Mouse (Mus musculus): ENCODE measurements around the gene Ripor2.
"Not testable (repeated sequence)": the region's sequence is repeated elsewhere in the genome, so short reads cannot be mapped to it uniquely, and the experiment has no call there.

Ripor2 gene

DNA sequence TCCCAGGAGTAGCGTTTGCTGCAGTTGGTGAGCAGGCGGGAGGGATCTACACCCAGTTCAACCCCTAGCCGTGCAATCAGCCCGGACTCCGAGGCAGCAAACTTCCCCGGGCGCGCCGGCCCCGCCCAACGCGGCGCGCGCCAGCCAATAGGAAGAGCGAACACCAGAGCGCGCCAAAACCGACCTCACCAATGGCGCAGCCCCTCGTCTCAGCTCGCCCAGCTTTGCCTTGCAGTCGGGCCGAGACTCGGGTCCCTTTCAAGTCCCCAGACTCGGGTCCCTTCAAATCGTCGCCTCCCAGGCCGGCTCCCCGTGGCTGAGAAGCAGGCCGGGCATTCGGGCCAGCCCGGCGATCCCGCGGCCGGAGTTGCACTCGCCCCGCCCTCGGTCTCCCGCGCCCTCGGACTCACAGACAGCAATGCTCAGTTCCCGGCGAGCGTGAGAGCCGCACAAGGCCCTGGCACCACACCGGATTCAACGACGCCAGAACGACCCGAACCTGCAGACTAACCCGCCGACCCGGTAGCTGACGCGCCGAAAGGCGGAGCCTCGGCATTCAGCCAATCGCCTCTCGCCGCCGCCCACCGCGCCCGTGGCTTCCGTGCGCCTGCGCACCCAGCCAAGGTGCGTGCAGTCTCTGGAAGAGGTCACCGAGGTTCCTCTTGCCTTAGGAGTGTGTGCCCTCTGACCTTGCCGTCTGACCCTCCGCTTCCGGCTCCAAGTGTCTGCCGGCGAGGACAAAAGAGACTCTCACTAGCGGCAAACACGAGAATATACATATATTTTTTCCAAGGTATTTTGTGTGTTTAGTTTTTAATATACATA lies 179.6 kb downstream of the Ripor2 start, which contains the start of gene Gmnn:
Gmnn (minus strand) TSS at position 521 of the 825 bp plus-strand sequence.
- peak; percentile 88 for DNase-seq (ENCODE audit: low spot score)

- DNase-seq (ENCODE audit: low spot score), result no peak
Observed at GRCm38 (mm10) chr13:24762254-24762653, 180.3 kb downstream of the Ripor2 start.

DNA sequence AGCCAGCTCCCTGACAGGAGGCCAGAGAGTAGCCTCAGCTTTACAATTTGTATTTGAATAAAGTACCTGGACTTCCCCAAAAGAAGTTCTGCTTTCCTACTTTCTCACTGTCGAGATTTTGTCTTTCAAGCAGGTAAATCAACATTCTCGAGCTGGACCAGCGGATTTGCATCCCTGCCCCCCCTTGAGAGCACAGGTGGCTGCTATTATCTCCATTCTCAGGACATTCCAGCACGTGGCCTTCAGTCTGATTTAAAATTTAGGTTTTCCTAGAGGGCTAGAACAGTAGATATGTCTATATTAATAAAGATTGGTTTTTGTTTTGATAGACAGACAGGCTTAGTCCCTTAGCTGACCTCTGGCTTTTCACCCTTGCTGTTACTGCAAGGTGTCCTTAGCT lies 185.8 kb downstream of the Ripor2 start:
- DNase-seq (ENCODE audit: low spot score), result not testable (repeated sequence)

DNA sequence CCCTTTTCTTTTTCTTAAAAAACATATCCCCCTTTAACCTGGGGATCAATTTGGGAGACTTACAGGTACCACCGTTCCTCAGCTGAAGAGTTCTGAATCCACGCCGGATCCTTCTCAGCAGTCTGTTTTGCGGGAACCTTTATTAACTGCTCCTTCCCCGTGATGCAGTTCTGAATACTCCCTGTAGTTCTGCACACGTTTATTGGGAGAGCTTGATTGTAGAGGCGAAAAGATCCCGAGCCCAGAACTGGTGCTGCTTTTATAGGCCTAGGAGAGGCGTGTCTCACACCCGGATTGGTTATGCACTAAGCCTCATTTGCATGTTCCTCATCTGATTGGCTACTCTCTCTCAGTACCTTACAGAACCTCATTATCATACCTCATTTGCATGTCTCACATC lies 189.5 kb downstream of the Ripor2 start:
- not testable (repeated sequence) for DNase-seq (ENCODE audit: low spot score)

GRCm38 (mm10) chr13:24776146-24776844 lies 194.3 kb downstream of the Ripor2 start:
- DNase-seq (ENCODE audit: low spot score), result no peak

DNA sequence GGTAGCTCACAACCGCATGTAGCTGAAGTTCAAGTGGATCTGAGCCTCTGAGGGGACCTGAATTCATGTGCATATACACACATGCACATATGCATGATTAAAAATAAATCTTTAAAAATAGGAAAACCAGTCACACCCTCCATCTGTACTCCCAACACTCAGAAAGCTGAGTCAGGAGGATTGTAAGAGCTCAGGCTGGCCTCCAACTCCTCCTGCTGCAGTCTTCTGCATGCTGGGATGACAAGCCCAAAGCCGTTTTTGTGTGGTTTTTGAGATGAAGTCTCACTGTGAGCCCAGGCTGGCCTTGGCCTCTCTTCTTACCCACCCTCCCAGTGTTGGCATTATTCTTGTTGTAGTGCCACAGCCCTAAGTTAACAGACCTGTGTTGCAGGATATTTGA lies 196.0 kb downstream of the Ripor2 start:
- DNase-seq (ENCODE audit: low spot score), result no peak

DNA sequence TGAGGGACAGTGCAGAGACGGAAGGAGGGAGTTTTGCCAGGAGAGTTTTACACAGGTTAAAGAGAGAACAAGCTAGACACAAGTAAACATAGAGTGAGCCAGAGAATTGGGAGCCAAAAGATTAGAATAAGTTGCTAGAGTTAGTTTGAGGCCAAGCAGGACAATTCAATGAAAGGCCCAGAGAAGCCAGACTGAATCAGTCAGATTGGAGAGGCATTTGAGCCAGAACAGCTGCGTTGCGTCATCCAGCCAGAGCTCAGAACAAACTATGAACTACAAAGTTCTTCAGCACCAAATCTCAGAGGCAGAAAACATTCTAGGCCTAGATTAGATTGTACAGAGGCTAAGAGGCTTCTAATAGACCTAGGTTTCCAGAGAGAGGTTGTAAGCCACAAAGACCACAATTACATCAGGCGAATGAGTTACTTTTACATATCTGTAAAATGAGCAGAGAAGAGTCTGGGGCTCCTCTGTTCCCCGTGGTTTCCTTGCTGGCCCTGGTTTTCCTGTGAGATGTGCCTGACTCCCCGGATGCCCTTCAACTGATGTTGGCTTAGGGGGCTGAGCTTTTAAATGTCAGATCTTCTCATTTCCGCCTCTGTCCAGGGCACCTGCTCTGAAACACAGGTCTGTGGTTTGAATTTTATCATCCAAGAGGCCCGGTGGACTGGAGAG lies 196.9 kb downstream of the Ripor2 start:
- DNase-seq (ENCODE audit: low spot score), result no peak

GRCm38 (mm10) chr13:24781916-24782315 lies 199.9 kb downstream of the Ripor2 start:
- no peak for DNase-seq (ENCODE audit: low spot score)
